Mouse (Mus musculus): ENCODE data around the gene Tnk2.
"Not testable (repeated sequence)": the region's sequence is repeated elsewhere in the genome, so short reads cannot be mapped to it uniquely, and the experiment has no call there.

Tnk2 gene

DNA sequence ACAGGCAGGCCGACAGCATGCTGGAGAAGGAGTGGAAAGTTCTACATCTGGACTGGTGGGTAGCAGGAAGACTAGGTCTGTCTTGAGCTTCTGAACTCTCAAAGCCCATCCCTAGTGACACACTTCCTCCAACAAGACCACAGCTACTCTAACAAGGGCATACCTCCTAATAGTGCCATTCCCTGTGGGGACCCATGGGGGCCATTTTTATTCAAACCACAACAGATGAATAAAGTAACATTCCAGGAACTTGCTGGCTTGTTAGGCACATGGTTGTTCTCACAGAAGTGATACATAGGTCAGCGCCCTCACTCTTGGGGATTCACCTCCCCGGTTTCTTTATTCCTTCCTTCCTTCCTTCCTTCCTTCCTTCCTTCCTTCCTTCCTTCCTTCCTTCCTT is 7.3 kb upstream of the Tnk2 start:
- DNase-seq (ENCODE audit: low spot score), result no peak

DNA sequence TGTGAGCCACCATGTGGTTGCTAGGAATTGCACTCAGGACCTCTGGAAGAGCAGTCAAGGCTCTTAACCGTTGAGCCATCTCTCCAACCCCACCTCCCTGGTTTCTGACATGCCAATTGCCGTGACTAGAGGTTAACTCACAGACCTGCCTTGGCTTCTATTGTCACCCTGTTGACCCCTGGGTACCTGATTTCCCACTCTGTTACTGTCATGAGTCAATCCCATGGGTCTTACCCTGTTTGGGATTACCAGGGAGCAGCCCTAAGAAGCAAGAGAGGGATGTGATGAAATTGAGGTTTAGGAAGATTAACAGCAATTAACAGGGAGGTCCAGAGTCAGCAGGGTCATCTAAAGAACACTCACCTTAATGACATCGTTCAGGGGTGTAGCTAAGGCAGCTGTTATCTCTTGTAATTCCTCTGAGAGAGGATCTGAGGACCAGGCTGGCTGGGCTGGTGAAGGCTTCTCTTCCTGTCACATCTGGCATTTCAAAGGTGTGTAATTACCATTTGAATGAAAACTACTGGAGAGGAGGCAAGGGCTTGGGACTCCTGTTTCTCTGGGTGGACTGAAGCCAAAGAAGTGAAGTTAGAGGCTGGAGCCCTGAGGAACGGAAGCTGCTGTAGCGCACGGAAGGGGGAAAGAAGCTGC is 6.7 kb upstream of the Tnk2 start:
- DNase-seq (ENCODE audit: low spot score), result no peak

DNA sequence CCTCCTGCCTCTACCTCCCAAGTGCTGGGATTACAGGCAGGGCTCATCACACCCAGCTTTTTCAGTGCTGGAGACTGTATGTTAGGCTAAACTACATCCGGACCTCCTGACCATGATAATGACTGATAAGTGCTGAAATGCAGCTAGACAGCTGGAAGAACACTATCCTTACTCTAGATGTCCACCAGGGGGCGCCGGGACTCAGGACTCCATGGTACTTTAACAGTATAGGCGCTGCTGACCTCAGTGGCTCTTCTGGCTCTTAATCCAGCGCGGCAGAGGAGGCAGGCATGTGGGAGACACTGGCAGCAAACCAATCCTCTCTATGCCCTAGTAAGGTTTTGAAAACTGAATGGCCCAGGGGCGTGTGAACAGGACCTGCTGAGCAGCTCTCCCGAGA is 5.2 kb upstream of the Tnk2 start:
- DNase-seq (ENCODE audit: low spot score), result no peak

DNA sequence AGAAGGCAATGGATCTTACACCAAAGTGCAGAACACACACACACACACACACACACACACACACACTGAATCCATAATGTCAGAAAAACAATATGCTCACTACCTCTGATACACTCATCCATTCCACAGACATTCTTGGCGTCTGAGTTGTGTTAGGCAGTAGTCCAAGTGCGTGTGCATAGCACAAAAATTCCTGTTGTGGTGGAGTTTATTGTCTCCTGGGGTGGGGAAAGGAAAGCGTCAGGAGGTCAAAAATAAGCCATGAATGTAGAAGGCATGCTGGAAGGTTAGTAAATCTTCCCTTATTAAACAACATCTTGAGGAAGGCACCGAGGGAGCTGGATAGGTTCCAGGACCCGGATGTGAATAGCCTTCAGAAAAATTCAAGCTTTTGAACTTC is 3.6 kb upstream of the Tnk2 start:
- DNase-seq (ENCODE audit: low spot score), result no peak

DNA sequence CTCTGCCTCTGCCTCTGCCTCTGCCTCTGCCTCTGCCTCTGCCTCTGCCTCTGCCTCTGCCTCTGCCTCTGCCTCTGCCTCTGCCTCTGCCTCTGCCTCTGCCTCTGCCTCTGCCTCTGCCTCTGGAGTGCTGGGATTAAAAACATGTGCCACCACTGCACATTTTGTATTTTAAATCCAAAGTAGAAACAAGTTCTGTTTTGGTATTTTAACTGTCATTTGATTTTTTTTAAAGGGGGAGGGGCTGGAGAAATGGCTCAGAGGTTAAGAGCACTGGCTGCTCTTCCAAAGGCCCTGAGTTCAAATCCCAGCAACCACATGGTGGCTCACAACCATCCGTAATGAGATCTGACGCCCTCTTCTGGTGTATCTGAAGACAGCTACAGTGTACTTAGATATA is 3.0 kb upstream of the Tnk2 start:
- DNase-seq (ENCODE audit: low spot score), result not testable (repeated sequence)

DNA sequence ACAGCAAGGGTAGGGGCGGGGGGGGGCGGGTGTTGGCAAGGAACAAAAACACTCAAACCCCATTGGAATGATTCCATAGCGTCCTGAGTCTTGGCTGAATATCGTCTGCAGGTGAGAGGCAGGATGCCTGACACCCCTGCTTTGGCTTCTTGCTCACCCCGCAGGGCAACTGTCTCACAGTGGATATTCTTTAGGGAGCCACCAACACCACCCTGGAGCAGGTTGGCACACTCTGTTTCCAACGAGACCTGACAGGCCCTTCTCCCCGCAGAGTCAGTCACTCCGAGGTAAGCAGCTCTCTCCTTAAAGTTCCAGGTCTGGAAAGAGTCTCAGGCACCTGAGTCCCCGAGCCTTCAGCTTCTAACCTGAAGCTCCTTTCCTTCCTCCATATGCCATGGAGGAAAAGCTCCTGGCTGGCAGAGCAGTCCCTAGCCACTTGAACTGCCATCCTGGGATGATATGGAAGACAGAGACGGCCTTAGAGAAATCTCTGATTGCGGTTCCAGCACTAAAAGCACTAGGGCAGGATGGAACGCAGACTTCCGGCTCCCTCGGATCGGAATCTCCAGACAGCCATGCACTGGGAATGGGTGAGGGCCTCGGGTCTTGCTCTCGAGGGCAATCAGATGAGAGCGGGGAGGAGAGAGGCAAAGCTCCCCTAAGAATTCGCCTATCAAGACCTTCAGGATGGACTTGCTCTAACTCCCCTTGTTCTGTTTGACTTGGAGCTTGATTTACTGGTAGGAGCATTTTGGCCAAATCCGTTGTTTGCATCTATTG is 2.0 kb upstream of the Tnk2 start:
- no peak for DNase-seq (ENCODE audit: low spot score)

DNA sequence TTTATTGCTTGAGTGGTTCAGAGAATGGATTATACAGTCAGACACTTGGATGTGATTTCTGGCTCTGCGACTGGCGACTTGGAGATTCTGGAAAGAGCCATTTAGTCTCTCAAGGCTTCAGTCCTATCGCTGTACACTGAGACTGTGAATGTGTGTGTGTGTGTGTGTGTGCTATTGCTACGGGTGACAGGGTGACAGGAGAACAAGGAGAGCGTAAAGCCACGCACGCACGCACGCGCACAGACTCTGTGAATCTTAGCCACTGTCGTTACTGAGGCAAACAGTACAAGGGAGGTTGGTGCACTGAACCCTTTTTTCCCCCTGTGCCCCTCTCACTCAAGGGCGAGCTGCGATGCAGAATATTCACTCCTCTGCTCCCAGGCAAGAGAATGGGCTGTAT is 1.4 kb upstream of the Tnk2 start:
- no peak for DNase-seq (ENCODE audit: low spot score)

DNA sequence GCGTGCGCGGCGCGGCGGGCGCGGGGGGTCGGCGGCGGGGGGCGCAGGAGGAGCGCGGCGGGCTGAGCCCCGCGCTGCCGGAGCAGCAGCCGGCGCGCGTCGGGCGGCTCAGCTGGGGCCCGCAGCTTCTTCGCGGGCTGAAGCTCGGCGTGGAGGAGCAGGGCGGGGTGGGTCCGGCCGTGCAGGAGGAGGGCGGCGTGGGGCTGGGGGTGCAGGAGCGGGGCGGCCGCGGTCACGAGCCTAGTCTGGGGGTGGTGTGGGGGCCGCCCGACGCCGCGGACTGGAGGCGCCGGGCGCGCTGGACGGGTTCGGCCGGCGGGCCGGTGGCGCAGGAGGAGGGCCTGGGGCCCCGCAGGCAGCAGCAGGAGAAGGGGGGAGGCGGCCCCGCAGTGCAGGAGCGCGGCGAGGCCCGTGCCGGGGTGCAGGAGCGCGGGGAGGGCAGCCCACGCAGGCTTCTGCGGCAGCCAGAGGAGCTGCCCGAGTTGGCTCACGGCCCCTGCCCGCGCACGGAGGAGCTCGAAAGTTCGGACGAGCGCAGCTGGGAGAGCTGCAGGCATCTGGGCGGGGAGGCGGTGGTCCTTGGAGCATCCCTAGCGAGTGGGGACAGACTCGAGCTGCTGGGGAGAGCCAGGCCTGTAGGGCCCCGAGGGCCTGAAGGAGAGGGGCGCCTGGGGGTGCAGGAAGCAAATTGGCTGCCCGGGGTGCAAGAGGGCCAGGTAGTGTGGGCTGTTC is 561 bp downstream of the Tnk2 start:
- DNase-seq (ENCODE audit: low spot score), result no peak

DNA sequence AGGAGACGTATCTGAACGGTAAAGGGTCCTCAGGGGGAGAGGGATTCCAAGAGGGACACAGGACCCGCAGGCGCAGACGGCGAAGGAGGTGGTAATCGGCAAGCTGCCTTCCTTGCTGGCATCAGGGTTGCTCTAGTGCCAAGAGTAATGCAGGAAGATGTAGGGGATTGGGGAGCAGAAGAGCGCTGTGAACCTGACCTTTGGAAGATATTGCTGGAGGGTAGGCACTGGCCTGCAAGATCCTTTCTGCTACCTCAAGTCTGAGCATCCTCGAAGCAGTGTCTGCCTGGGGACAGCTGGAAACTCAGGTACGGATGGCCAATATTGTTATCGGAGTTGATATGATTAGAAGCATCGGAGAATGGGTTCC is 1.1 kb downstream of the Tnk2 start:
- DNase-seq (ENCODE audit: low spot score), result no peak

DNA sequence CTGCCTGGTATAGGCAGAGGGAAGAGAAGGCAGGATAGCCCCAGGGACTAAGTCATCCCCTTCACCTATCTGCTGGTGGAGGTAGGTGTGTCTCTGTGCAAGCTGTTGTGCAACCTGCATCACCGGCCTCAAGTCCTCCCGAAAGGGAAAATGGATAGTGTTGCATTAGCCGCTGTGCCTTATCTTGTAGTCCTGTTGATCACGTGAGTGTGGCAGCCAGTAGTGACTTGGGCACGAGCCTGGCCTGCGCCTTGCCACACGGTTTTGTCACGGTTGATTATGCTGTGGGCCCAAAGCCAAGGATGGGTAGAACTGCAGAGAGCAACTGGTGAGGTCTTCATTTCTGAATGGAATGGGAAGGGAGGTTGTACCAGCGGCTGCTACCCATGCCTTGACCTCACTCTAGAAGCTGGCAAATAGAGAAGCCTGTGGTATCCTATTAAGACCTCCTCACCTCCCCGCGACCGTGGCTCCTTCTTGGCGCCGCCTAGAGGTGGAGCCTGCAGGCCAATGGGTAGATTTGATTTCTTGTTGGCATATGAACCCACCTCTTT is 1.8 kb downstream of the Tnk2 start:
- DNase-seq (ENCODE audit: low spot score), result no peak

DNA sequence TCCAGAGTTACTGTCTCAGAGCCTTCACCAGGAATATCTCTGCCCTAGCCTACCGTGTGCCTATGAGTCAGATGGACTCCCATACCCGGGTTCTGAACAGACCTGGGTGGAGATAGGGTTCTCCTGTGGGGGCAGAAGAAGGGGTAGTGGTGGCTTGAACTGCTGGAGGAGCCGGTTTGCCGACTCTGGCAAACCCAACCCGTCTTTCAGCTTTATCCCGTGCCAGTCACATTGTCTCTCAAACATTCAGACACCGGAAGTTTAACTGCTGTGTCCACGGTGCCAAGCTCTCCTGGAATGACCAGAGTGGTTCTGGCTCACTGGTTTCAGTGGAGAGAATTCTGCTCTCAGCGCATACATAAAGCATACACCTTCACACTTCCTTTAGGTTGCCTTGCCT is 2.3 kb downstream of the Tnk2 start:
- DNase-seq (ENCODE audit: low spot score), result no peak

DNA sequence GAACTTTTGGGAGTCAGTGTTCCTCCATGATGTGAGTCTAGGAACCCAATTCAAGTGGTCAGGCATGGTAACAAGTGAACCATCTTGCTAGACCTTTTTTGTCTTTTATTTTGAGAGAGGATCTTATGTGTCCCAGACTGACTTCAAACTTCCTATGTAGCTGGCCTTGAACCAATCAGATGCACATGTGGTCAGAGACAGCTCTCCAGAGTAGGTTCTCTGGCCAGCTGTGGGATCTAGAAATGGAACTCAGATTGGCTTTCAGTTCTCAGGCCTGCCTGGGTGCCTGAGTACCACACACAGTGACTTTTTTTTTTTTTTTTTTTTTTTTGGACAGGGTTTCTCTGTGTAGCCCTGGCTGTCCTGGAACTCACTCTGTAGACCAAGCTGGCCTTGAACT is 4.0 kb downstream of the Tnk2 start:
- DNase-seq (ENCODE audit: low spot score), result no peak

DNA sequence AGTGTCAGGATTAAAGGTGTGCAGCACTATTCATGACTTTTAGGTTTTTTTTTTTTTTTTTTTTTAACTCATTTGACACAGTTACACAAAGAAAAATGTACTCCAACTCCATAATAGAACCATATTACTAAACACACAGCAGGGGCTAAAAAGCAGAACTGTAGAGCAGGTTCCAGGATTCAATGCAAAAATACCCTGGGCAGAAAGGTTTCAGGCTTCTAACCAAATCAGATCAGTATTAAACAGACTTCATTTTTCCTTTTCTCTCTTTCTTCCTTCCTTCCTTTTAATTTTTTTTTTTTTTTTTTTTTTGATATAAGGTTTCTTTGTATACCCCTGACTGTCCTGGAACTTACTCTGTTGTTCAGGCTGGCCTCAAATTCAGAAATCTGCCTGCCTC is 6.8 kb downstream of the Tnk2 start:
- no peak for DNase-seq (ENCODE audit: low spot score)

DNA sequence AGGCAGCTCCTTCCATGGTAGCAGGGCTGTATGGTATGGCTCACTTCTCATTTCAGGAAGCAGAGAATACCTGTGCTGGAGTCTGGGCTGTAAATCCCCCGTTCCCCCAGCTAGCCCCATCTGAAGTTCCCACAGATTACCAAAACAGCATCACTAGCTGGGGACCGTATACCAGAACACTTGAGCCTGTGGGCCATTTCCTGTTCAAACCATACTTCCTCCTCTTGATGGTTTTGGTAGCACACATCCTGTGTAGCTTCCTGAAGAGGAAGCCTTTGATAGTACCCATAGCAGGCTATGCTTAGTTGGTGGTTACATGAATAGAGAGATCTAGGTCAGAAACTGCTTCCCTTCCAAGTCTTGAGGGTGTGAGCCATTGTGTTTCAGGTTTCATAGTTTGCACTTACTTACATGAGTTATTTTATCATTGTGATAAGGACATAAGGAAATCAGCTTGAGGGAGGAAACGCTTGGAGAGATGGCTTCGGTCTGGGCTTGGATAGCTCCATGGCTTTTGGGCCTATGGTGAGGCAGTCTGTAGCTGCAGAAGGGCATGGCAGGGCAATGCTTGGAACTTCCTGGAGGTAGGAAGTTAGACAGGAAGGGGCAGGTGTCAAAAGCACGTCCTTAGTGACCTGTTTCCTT is 7.4 kb downstream of the Tnk2 start:
- DNase-seq (ENCODE audit: low spot score), result no peak

DNA sequence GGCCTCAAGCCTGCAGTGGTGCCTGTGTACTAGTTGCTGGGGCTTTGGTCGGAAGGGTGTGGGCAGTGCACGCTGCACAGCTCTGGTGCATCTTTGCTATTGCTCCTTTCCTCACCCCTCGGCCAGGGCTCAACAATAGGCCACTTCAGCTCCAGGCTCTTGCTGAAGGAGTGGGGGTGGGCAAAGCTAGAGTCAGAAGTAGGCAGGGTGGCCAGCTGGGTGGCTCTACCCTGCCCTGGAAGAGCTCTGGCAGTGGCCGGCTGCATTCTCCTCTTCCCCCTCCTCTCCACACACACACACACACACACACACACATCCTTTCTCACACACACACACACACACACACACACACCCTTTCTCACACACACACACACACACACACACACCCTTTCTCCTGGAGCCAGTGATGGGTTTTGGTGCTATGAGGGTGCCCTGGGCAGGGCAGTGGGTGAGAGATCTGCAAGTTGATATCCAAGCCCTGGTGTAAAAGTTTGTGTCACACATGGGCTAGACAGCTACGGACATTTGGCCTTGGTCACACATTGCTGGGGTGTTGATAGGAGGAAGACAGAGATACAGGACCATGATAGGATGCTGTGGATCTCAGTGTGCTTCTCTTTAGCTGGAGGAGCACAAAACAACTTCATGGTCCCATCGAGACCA is 10.5 kb downstream of the Tnk2 start:
- no peak for DNase-seq (ENCODE audit: low spot score)

DNA sequence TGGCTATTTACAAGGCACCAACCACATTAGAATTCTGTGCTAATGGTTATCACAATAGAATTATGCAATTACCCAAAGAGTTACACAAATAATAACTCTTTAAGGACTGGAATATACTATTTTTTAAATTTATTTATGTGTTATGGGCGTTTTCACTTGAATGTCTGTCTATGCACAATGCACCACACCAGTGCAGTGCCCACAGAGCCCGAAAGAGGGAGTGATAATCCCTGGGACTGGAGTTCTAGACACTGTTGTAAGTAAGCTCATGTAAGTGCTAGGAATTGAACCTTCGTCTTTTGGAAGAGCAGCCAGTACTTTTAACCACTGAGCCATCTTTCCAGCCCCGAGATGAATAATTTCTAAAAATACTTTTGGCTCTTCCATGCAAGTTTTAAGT is 11.9 kb downstream of the Tnk2 start:
- no peak for DNase-seq (ENCODE audit: low spot score)

DNA sequence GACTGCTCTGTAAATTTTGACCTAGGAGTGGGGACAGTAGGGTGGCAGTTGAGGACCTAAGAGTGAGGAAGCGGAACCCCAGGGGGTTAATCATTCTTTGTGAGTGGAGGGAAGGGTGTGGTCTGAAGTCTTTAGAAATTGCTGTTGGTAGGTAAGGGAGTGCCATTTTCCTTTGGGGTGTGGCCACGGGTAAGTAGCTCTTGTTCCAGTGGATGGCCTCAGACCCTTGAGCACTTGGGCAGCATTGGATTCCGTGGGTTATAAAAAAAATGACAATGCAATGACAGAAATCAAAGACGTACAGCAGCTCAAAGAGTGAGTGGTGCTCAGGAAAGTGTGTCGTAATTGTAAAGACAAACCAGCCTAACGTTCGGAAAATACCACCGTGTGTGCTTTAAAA is 12.6 kb downstream of the Tnk2 start:
- DNase-seq (ENCODE audit: low spot score), result no peak

DNA sequence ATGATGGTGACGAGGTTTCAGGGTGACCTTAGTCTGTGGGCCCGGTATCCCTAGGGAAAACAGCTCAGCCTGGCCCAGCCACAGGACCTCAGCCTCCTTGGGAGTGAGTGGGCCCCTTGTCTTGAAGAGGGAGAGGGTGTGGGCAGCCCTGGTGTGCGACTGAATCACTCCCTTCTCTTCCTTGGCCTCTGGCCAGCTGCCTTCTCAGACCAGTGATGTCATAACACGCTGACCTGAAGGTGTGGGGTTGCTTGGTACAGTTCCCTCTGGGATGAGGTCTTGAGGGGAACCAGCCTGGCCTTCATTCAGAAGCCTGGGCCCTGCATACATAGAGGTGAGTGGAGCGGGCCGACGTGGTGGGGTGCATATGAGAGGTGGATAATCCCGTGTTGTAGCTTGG is 13.1 kb downstream of the Tnk2 start:
- no peak for DNase-seq (ENCODE audit: low spot score)

DNA sequence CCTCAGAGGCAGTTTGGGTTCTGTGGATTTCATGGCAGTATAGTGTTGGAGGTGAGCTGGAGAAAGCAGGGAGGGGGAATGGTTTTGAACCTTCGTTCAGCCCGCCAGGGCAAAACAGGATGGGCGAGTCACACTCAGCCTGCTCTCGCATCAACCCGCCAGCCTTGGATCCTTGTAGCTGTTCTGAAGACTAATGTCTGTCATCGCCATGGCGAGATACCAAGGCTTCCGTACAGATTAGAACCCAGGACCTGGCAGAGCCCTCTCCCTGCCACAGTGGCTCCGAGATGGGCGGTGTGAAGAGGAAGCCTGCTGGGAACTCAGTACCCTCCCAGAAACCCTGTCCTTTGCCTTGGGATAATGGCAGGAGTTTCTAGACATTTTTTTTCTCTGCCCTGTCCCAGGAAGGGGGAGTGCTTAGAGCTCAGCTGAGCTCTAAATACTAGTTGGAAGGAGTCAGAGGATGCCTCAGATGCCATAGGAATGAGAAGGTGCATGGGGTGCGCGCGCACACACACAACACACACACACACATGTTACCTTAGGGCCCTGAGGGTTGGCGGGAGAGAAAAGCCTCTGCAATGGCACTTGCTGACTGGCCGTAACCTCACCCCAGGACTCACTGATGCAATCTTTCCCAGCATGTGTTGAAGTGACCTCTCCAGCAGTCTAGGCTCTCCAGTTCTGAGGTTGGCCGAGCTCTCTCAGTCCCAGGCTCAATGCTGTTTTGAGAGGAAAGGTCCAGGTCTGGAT is 14.0 kb downstream of the Tnk2 start:
- DNase-seq (ENCODE audit: low spot score), result no peak

DNA sequence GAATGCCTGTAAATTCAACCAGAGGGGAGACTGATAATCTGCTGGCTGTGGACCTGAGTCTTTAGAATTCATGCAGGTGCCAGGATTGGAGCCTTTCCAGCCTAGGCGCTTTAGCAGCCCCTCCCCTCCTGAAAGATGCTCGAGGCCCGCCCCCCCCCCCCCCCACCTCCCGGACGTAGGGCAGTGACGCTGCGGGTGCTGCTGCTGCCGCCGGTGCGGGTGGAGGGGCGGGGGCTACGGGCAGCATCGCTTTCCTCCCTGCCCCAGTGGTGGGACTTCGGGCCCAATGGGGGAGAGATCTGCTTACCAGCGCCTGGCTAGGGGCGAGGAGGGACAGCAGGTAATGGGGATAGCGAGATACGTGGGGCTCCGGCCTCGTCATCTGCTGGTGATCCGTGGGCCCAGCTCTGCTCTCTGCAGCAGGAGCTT is 15.1 kb downstream of the Tnk2 start:
- DNase-seq (ENCODE audit: low spot score), result no peak

DNA sequence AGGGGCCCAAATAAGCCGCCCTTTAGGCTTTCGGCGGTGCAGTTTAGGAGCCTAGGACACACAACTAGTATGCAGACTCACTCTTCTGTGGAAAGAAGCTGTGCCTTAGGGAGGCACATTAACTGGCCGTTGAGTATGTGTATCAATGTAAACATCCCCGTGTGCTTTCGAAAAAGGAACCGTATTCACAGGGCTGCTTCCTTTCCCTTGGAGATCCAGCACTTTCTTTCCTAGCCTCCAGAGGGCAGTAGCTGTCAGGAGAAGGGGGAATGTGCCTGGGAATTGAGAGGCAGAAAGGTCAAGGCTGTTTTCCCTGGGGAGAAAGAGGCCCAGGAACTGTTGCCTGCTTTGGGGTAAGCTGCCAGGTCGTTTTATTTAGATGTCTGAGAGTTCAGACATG is 15.7 kb downstream of the Tnk2 start:
- no peak for DNase-seq (ENCODE audit: low spot score)

All from urinary bladder, postnatal 10 days (tissue).